Mouse (Mus musculus) cerebellum, adult 18-20 months (tissue): ENCODE results near the gene Clec5a.
"Not testable (repeated sequence)": the region's sequence is repeated elsewhere in the genome, so short reads cannot be mapped to it uniquely, and the experiment has no call there.

Experiments
- DNase-seq, 2 experiments: peaks; one replicate each; pipeline ENCODE4 v3.0.0; 2021

Clec5a gene

GRCm38 (mm10) chr6:40585645-40586044 lies at the start of gene Clec5a:
TSS of gene Clec5a (minus strand) at chr6:40585821.
- no peak for DNase-seq

GRCm38 (mm10) chr6:40634640-40635071 lies 49.0 kb upstream of the Clec5a start:
- DNase-seq: no peak

GRCm38 (mm10) chr6:40628406-40629000 lies 42.9 kb upstream of the Clec5a start, which contains the start of gene Mgam:
TSS of gene Mgam (plus strand) at chr6:40628831.
- DNase-seq: no peak

- no peak for DNase-seq
These were observed 40.5 kb upstream of the Clec5a start for GRCm38 (mm10) chr6:40626111-40626510.

GRCm38 (mm10) chr6:40617965-40618364 lies 32.3 kb upstream of the Clec5a start:
- peak; percentile 52 to 64 for DNase-seq

GRCm38 (mm10) chr6:40613260-40613852 lies 27.7 kb upstream of the Clec5a start, which contains the start of gene Tas2r138:
TSS of gene Tas2r138 (minus strand) at chr6:40613310.
- DNase-seq: no peak

- no peak for DNase-seq
These were observed 24.6 kb upstream of the Clec5a start for GRCm38 (mm10) chr6:40610244-40610643.

- peak; percentile 14 to 37 for DNase-seq
These were observed 21.8 kb upstream of the Clec5a start for GRCm38 (mm10) chr6:40607431-40607830.

- not testable (repeated sequence) for DNase-seq
These were observed 12.9 kb upstream of the Clec5a start for GRCm38 (mm10) chr6:40598546-40598945.

- no peak for DNase-seq
These were observed 9.4 kb upstream of the Clec5a start for GRCm38 (mm10) chr6:40594804-40595550.

- no peak for DNase-seq
These were observed 2.7 kb upstream of the Clec5a start for GRCm38 (mm10) chr6:40588346-40588745.

- no peak for DNase-seq
These were observed 1.3 kb downstream of the Clec5a start for GRCm38 (mm10) chr6:40584336-40584735.

GRCm38 (mm10) chr6:40576305-40576704 lies 9.3 kb downstream of the Clec5a start:
- DNase-seq: no peak

GRCm38 (mm10) chr6:40573618-40574017 lies 12.0 kb downstream of the Clec5a start:
- no peak for DNase-seq

GRCm38 (mm10) chr6:40569187-40569586 lies 16.4 kb downstream of the Clec5a start, which contains the start of gene Olfr460:
TSS of gene Olfr460 (plus strand) at chr6:40569487.
- DNase-seq: no peak

GRCm38 (mm10) chr6:40554950-40555349 lies 30.7 kb downstream of the Clec5a start, which contains the start of gene Olfr461:
TSS of gene Olfr461 (minus strand) at chr6:40555050.
- DNase-seq: no peak

GRCm38 (mm10) chr6:40544690-40545089 lies 40.9 kb downstream of the Clec5a start:
- DNase-seq: no peak
